Mouse (Mus musculus): ENCODE data around the gene Slc4a7.

The Slc4a7 gene

DNA sequence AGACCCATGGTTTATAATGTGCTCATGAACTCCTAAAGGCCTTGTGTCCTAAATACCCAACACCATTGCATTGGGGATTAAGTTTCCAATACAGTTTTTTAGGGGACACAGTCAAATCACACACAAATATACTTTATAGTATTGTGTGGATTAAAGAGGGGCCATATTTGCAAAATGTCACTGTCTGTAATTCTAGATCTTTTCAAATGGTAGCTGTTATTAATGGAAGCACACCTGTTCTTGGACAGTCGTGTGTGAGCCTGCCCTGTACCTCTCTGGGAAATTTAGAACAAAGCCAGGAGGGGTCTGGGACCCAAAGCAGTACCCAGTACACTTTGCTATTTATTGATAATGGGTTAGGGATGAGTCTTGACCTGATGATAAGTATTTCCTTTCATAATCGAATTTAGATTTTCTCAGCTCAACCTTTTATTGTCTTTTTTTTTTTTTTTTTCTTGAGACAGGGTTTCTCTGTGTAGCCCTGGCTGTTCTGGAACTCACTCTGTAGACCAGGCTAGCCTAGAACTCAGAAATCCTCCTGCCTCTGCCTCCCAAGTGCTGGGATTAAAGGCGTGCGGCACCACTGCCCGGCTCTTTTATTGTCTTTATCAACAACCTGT, at the start of gene Slc4a7:
Gene Slc4a7, plus strand, starts transcription at position 570 of the 620 bp plus-strand sequence.
- no peak for DNase-seq (ENCODE audit: low spot score in 2 of 2)

DNA sequence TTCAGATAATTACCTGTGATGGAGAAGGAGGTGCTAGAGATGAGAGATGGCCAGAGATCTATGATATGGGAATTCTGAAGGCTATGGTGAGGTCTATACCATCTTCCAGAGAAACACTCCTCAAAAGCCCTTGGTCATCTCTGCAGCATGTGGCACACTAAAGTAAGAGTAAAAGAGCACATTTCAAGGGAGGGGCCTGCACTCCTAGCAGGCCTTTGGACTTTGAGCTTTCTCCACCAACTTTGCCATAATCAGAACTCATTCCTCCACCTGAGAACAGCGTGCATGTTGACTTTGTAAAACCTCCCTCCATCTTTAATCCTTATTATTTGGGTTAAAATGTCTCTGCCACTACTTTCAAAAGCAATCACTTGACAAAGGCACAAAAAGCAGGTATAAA, 31.5 kb upstream of the Slc4a7 start:
- DNase-seq (ENCODE audit: low spot score in 2 of 2) = no peak

GRCm38 (mm10) chr14:14681611-14682010, 20.5 kb upstream of the Slc4a7 start:
- no peak for DNase-seq (ENCODE audit: low spot score in 2 of 2)

DNA sequence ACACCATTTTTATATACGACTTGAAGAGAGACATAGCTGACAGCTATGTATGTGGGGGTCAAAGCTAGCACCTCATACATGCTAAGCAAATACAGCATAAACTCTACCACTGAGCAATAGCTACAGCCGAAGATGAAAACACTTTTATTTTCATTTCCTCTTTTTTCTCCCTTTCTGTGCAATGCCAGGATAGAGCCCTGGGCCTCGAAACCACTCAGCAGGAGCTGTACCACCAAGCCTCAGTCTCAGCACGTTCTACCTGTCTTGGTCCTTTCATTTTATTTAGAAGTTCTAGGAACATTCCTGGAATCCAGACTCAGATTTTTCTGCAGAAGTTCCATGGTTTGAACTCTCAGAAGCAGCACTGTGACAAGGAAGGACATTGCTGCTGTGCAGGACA, 17.3 kb upstream of the Slc4a7 start:
- no peak for DNase-seq (ENCODE audit: low spot score in 2 of 2)

GRCm38 (mm10) chr14:14686101-14686551, 16.0 kb upstream of the Slc4a7 start:
- DNase-seq (ENCODE audit: low spot score in 2 of 2) = peak in 1 of 2 experiments; percentile 3

DNA sequence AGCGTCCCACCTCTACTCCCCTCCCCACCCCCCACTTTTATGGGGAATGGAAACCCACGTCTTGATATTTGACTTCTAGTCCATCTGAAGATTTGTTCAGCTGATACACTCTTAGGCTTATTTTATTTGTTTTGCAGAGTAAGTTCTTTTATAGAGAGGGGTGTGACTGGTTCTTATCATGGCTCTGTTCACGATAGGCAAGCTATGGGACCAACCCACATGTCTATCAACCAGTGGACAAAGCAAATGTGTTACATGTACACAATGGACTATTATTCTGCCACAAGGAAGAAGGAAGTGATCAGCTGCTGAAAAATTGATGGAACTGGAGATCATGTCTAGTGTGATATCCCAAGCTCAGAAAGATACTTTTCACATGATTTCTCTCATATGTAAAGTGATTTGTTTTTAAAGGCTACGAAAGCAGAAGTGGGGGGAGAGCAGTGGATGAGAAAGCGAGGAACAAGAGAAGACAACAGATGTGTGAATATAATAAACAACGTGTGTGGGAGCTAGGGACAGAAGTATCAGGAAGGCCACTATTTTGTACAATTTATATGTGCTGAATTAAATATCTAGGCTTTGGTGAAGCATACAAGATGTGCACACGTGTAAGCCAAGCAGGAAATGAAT, 14.7 kb upstream of the Slc4a7 start:
- DNase-seq (ENCODE audit: low spot score in 2 of 2) = no peak

DNA sequence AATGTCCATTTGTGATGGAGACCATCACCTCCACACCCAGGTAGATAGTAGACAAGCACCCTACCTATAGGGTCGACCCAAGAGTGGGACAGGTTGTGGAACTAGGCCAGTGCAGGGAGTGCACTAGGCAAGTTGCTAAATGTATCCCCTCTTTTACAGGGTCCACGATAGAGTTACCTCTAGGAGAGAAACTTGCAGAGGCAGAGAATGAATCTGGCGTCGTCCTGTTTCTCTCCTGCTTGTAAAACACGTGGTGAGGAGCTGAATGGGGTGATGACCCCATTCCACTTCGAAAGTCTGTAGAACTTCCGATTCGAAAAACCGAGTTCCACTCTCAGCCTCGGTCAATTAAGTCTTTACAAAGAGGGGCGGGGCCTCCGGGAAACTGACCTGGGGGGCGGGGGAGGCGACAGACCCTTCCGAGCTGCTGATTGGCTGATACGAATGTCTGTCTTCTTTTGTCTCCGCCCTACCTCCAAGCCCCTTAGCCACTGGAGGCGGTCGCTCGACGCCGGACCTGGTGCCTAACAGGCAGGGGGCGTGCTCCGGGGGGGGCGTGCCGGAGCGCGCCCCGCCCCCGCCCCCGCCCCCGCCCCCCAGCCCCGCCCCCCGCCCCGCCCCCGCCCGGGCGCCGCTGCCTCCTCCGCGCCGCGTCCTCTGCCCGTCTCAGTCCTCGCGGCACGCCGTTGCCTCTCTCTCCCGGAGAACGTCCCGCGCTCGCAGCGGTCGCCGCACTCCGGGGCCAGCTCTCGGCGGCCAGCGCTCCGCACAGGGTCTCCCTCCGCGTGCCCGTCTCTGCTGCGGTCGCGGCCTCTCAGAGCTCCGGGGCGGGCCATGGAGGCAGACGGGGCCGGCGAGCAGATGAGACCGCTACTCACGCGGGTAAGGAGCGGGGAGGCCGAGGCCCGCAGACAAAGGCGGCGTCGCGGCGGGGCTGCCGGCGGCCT, 593 bp downstream of the Slc4a7 start:
- peak; percentile 86 to 88 for DNase-seq (ENCODE audit: low spot score in 2 of 2)

DNA sequence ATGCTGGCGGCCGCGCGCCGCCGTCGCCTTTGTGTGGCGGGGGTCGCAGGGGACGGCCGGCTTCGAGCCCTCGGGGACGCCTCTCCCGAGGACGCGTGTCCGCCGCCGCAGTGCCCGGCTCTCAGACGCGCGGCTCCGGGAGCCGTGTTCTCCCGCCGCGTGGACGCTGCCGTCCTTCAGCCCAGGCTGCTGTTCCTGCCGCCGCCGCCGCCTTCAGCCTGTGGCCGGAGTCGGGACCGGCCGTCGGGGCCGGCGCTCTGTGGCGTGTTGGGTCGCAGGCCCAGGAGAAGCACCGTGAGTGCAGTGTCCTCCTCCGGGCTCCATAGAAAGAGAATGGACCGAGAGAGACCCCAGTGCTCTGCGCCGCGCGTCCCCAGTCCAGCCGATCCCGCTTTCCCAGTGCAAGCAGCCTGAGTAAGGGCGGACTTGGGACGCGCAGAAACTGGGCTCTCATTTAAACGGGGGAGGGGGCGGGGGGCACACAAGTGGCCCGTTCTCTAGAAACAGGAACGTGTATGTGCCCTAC, 1.3 kb downstream of the Slc4a7 start:
- peak; percentile 12 to 68 for DNase-seq (ENCODE audit: low spot score in 2 of 2)

- DNase-seq (ENCODE audit: low spot score in 2 of 2) = no peak
Measured at GRCm38 (mm10) chr14:14704651-14705050, 2.6 kb downstream of the Slc4a7 start.

- DNase-seq (ENCODE audit: low spot score in 2 of 2) = no peak
Measured at GRCm38 (mm10) chr14:14705126-14705525, 3.0 kb downstream of the Slc4a7 start.

GRCm38 (mm10) chr14:14706381-14706780, 4.3 kb downstream of the Slc4a7 start:
- DNase-seq (ENCODE audit: low spot score in 2 of 2) = no peak

DNA sequence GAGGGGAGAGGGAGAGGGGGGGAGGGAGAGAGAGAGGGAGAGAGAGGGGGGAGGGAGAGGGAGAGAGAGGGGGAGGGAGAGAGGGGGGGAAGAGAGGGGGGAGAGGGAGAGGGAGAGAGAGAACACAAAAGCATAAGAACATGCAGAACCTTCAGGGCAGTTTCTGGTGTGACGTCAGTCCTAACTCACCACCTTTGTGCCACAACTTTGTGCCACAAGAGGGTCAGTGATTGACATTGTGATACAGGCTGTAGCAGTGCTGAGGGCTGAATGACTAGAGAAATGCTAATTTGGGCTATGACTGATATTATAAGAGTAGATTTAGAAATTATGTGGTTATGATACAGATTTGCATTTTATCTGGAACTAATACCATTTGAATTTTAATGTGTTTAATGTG, 5.0 kb downstream of the Slc4a7 start:
- DNase-seq (ENCODE audit: low spot score in 2 of 2) = no peak

GRCm38 (mm10) chr14:14709021-14709420, 6.9 kb downstream of the Slc4a7 start:
- DNase-seq (ENCODE audit: low spot score in 2 of 2) = no peak

DNA sequence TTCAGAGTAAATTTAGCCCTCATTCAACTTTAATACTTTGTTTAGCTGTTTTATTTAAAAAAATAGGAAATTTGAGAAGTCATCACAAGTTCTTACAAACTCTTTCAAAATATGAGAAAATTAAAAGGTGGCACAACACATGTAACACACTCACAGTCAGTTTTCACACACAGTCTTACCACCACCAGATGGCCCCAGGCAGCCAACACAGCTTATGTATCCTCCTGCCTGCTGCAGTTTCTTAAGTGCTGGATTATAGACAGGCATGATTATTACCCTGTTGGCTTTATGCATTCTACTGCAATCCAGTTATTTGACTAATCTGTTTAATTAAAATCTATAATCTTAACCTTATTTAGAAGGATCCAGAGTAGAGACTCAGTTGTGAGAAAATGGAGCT, 12.1 kb downstream of the Slc4a7 start:
- DNase-seq (ENCODE audit: low spot score in 2 of 2) = no peak

DNA sequence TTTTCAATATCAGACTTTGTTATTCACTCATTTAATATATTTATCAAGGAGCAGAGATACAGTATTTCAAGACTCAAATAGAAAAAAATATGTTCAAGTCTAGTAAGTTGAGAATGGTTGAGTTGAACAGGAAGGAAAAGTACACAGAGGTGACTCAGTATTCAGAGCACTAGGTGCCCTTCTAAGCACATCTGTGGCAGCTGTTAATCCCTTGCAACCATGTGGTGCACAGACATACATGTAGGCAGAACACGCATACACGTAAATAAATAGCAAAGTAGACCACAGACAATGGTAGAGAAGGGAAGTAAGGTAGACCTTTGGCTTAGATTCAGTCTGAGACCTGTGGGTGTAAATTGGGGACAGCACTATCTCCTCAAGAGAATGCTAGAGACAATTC, 13.7 kb downstream of the Slc4a7 start:
- DNase-seq (ENCODE audit: low spot score in 2 of 2) = no peak

GRCm38 (mm10) chr14:14716843-14717242, 14.8 kb downstream of the Slc4a7 start:
- no peak for DNase-seq (ENCODE audit: low spot score in 2 of 2)

DNA sequence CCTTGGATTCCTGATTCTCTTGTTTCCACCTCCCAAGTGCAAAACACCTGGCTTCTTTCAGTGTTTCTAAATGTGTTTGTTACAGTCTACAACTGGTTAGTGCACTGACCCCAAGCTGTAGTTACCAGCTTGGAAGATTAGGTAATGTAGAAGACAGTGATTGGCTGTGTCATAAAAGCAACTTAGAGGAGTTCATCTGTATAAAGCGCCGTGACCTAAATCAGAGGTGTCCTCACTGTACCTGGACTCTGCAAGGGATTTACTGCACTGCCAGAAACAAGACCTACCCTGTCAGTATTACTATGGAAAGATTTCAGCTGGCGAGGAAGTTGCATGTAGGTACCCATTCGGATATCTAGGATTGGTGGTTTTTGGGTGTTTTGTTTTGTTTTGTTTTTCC, 16.5 kb downstream of the Slc4a7 start:
- no peak for DNase-seq (ENCODE audit: low spot score in 2 of 2)

- no peak for DNase-seq (ENCODE audit: low spot score in 2 of 2)
Measured at GRCm38 (mm10) chr14:14781169-14781568, 79.1 kb downstream of the Slc4a7 start.

- DNase-seq (ENCODE audit: low spot score in 2 of 2) = no peak
Measured at GRCm38 (mm10) chr14:14784223-14784622, 82.1 kb downstream of the Slc4a7 start.

DNA sequence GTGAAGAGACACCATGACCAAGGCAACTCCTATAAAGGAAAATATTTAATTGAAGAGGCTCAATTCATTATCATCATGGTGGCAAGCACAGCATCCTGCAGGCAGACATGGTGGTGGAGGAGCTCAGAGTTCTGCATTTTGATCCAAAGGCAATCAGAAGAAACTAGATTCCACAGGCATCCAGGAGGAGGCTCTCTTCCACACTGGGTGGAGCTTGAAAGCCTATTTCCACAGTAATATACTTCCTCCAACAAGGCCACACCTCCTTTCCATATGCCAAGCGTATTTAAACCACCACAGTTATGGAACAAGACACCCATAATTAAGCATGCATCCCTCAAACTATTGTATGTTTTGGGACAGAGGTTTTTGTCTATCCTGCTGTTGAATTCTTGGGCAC, 84.9 kb downstream of the Slc4a7 start:
- DNase-seq (ENCODE audit: low spot score in 2 of 2) = no peak

- DNase-seq (ENCODE audit: low spot score in 2 of 2) = no peak
Measured at GRCm38 (mm10) chr14:14789840-14790470, 87.9 kb downstream of the Slc4a7 start.

DNA sequence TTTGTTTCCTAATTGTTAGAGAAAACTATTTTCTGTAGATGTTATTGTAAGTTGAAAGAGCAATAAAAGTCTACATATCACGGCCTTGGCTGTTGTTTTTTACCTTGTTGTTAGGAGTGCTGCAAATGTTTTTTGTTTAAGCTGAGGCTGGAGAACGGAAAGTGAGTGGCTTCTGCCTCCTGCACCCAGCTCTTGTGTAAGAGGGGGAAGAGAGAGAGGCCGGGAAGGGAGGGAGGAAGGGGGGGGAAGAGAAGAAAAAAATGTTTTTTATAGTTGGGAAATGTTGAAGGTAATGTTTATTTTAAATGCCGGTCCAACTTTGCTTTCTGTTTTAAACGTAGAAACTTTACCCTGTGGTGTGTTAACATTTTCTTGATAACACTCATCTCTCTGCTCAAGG, 97.8 kb downstream of the Slc4a7 start:
- DNase-seq (ENCODE audit: low spot score in 2 of 2) = no peak

Data from urinary bladder, adult 18-20 months (tissue).